Mouse (Mus musculus) induced T-regulatory cell, adult 2 months (primary cell): ENCODE data around the gene Fzr1.

Source experiments
- DNase-seq: peaks from one replicate; pipeline ENCODE4 v3.0.0-alpha.2; 2012; ENCODE audit warnings: low read depth

The Fzr1 gene

DNA sequence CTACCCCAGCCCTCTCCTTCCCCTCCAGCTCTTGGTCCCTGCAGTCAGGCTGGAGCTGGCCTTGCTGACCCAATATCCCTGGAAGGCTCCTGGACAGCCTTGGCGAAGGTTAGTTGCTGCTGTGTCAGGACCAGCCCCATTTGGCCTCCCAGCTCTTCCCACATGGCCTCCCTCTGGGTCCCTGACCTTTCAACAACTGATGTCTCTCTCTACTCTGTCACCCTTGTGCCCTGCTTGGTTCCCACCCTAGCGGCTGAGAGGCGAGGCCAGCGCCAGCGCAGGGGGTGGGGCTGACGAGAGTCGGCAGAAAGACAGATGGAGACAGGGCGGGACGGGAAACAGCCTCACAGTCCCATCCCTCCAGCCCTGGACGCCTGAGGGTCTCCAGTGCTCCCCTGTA lies 49.9 kb downstream of the Fzr1 start, which contains the start of gene Tbxa2r:
Gene Tbxa2r, plus strand, starts transcription at position 346 of the 400 bp plus-strand sequence.
- DNase-seq, result peak; percentile 71

DNA sequence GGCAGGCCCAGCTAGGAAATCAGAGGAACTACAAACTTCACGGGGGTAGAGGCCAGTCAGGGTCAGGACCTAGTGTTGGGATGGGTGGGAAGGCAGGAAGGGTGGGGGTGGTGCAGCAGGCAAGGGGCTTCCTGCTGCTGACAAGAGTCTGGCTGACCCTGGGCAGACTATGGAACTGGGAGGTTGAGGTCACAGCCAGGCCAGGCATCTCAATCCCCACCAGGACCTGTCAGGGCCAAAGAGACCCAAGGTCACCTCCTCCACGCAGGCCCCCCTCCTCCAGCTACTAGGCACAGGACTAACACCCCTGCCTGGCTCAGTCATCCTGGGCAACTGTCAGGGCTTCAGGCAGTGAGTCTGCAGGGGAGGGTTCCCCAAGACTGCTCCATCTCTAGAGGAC lies 50.4 kb downstream of the Fzr1 start:
- no peak for DNase-seq

DNA sequence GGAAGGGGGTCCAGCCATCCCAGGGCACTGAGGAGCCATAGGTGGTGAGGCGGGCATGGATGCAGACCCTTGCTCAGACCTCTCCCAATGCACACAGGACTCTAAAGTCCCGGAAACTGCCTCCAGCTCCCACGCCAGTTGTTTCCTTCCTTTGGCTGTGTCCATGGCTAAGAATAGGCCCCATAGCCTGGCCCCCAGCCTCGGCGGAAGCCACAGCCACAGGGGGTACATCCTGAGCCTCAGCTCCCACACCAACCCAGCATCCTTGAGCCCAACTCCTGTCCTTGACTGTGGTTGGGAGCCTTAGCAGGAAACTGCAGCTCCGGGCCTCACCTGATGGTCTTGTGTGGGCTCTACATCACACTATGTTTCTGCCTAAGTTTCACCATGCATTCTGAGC lies 51.5 kb downstream of the Fzr1 start:
- no peak for DNase-seq

DNA sequence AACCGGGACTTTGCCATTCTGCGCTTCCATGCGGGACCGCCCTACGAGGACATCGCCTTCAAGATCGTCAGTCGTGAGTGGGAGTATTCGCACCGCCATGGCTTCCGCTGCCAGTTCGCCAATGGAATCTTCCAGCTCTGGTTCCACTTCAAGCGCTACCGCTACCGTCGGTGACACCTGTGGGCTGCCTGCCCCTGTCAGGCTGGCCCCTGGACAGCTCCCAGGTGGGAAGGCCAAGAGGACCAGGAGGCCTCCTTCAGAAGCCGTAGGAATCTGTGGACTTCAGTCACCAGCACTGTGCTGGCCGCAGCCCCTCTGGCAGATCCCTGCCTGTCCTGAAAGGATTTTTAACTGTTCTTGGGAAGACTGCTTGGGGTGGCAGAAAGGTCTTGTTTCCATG lies 52.5 kb downstream of the Fzr1 start:
- DNase-seq, result no peak

DNA sequence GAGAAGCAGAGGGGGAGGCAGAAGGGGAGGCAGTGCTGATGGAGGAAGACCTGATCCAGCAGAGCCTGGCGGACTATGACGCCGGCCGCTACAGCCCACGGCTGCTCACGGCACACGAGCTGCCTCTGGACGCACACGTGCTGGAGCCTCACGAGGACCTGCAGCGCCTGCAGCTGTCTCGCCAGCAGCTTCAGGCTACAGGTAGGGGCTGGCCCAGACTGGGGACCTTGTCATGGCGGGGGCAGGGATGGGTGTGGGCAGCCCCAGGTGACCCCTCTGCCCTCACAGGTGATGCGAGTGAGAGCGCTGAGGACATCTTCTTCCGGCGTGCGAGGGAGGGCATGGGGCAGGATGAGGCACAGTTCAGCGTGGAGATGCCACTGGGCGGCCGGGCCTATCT lies 53.1 kb downstream of the Fzr1 start:
- no peak for DNase-seq

DNA sequence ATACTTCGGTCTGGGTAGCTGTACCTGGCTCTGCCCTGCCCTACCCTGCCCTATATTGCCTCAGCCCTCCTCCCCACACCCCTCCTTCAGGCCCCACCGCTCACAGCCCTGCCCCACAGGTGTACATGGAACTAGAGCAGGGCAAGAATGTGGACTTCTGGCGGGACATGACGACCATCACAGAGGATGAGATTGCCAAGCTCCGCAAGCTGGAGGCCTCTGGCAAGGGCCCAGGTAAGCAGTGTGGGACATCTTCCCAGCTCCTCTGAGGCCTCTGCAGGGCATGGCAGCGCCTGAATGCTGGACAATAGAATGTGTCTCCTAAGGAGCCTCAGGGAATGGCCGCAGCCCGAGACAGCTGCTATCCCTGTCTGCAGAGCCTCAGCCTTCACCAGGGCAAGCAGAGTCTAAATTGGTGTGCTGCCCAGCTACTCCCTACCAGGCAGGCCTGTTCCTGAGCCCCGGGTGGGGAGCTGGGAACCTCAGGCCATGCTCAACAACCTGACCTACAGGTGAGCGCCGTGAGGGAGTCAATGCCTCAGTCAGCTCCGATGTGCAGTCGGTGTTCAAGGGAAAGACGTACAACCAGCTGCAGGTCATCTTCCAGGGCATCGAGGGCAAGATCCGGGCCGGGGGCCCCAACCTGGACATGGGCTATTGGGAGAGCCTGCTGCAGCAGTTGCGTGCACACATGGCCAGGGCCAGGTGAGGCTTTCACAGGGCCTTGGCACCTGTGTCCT lies 54.4 kb downstream of the Fzr1 start:
- DNase-seq, result no peak

DNA sequence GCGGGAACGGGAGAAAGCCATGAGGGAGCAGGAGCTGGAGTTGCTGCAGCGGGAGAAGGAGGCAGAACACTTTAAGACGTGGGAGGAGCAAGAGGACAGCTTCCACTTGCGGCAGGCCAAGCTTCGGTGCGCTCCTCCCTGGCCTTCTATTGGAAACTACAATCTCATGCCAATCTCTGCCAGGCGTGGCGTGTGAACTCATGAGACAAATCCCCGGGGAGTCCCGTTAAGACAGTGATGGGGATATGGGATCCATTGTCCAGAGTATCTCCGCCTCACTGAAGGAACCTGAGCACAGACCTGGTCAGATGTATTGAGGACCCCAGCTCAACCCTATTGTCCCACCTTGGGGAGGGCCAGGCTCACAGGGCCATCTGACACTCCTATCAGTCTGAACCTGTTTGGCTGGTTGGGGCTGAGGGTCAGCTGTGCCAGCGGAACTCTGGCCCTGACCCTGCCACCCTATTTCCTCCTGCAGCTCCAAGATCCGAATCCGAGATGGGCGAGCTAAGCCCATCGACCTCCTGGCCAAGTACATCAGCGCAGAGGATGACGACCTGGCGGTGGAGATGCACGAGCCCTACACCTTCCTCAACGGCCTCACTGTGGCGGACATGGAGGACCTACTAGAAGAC lies 55.1 kb downstream of the Fzr1 start:
- no peak for DNase-seq

DNA sequence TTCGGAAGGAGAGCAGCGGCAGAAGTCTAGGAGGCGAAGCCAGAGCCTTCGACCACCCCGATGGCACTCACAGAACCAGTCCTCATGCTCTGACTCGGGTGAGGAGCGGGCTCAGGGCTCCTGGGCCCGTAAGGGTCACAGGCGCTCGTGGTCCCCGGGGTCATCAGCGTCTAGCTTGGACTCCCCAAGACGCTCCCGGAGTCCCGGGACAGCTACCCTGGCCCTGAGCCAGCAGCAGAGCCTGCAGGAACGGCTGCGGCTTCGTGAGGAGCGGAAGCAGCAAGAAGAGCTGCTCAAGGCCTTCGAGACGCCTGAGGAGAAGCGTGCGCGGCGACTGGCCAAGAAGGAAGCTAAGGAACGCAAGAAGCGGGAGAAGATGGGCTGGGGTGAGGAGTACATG lies 55.9 kb downstream of the Fzr1 start:
- DNase-seq, result no peak

DNA sequence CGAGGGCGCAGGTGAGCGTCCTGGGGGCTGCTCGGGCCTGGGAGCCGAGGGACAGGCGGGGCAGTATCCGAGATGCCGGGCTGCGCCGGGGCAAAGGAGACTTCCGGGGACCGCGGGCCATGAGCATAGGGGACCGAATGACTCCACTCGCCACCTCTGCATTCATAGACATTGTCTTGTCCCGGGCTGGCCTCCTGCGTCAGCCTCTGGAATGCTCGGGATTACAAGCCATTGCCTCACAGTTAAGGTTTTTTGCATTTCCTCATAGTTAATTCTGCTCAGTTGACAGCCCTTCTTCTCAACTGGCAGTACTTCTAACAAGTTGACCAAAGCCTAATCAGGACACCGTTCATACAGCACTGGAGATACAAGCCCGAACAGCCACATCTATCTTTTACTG lies 56.9 kb downstream of the Fzr1 start:
- no peak for DNase-seq

DNA sequence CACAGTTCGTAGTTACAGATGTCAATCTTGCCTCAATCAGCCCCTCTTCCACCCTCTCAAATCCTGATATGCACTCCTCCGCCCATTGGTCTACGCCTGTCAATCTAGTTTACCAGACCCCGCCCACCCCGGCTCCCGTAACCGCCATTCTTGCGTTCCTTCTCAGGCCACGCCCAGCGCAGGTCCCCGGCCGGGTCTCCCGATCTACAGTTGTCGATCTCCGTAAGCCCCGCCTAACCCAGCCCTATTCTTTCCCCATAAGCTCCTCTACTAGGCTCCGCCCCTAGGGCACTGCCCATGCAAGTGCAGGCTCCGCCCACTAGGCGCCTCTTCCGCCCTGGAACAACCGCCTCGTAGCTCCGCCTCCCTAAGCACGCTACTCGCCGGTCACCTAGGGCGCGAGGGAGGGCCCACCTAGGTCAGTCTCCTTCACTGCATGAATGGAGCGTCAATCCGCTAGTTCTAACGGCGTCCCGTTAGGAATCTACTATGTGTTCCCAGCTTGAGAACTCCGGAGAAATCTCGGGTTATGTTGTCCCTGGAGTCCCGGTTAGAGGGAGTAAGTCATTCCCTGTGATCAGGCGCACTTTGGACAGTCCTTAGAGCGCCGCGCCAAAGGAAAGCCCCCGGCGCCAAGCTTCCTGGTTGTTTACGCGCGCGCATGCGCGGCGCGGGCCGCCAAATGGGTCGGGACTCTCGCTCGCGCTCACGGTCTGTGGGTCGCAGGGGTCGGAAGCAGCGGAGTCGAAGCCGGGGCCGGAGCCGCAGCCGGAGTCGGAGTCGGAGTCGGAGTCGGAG lies 57.6 kb downstream of the Fzr1 start, which contains the start of gene Cactin:
Gene Cactin, plus strand, starts transcription at position 554 of the 798 bp plus-strand sequence.
- DNase-seq, result peak; percentile 100

DNA sequence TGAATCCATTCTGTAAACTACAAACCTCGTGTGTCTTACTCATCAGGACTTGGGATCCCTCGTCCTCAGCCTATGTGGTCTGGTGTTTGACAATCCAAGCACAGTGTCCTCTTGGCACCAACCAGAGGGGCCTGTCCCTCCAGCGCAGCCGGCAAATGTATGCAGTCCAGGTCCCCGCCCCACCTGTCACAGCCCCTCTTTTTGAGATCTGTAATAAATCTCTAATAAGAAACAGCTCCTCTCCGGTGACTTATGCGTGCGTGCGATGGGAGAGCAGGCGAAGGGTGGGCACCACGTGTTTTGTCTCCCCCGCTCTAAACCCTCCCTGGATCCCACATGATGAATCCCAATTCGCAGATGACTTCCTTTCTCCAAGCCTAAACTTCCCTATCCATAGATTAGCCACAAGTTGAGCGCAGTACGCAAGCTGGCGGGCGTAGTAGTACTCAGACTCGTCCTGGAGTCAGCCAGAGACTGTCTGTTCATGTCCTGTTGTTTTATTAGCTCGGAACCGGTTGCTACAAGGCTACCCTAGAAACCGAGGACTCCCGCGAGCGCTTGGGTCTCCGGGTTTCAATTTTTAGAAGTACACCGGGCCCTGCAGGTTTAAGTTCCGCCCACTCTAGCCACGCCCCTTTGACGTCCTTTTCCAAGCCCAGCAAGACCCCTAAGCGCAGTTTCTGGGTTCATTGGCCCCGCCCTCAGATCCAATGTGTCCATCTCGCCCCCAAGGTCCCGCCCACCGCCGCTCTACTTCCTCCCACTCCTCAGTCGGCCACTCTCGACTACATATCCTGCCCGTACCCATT lies 58.4 kb downstream of the Fzr1 start:
- peak; percentile 99 for DNase-seq

DNA sequence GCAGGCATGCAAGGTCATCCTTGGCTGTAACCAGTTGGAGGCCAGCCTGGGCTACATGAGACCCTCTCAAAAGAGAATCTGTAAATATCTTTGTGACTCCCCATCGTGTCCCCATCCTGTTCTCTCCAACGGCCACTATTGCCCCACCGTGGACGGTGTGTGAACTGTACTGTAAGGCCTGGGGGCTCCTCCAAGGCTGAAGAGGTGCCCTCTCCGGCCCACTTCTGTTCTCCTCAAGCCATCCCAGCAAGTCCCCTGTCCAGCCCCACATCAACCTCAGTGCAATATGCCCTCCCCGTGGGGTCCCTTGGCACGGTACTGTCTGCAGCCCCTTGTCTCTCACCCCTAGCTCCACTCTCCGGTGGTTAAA lies 59.0 kb downstream of the Fzr1 start:
- DNase-seq, result peak; percentile 48

DNA sequence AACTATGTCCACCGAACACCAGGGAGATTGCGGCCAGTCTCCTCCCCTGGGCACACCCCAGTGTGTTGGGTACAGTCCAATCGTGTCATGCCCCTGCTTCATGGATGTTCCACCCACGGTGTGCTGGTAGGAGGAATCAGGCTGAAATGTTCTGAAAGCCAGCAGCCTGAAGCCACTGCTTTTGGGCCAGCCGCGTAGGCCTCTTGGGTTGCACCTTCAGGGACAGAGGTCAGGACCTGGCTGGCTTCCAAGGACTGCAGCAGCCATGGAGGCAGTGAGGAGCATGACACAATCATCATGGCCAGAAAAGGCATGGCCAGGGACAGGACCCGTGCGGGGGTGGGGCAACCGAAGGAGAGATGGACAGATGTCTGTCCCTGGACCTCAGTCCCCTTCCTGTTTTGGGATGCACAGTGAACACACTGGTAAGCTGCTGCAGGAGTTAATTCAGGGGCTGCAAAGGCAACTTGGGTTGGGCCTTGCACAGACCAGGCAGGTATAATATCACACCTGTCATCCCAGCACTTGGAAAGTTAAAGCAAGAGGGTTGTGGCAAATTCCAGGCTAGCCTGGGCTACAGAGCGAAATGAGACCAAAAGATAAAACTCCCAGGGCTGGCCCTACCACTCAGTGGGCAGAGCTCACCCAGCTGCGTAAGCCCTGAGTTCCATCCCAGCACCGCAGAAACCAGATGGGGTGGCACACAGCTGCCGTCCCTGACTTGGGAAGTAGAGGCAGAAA lies 59.6 kb downstream of the Fzr1 start:
- no peak for DNase-seq

DNA sequence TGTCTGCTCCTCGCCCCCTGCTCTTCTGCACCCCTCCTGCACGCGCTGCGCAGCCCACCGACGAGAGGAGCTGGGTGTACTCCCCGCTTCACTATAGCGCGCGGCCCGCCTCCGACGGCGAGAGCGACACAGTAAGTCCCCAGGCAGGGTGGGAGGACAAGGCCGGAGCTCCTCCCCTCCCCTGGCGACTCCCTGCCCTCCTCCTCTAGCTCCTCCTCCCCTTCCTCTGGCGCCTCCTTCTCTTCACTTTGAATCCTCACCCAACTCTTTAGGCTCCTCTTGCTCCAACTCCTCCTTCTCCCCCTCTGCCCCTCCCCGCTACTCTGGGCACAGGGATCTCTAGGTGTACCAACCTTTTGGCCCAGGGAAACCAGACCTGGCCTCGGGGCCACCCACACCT lies 61.0 kb downstream of the Fzr1 start:
- peak; percentile 39 for DNase-seq

DNA sequence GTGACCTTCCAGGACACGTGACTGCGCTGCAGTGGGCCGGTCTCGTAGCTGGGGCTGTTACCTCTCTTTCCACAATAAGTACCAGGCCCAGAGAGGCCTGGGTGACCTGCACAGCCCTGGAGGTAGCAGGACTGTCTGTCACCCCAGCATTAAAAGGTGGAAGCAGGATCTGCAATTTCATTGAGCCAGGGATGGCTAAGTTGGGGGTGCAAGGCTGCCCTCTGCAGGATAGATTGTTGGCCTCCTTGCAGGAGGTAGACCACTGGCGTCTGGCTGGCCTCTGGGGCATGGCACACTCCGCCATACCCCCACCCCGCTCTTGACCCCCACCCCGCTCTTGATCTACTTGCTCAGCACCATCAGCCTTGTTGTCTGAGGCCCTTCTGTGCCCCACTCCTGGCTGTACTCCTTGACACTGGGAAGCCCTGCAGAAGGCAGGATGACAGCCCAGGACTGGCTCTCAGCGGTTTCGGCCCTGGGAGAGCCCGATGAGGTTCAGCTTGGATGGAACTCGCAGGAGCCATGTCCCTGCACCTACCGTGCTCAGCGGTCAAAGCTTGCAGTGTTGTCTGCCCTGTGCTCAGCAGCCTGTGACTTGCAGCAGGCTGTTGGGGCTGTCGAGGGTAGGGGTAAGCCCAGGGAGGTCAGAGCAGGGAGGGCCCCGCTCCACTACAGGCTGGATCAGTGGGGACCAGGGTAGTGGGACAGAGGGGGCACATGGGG lies 61.8 kb downstream of the Fzr1 start:
- DNase-seq, result peak; percentile 48
